Mouse (Mus musculus) liver, embryonic 14.5 days (tissue): ENCODE results near the gene Sos2.

ENCODE experiments used
- CTCF ChIP-seq: IDR thresholded peaks from 2 replicates; pipeline ENCODE4 v1.5.1; 2016; ENCODE audit warnings: antibody characterized with exemption, low read depth, control low read depth
- EP300 ChIP-seq: IDR thresholded peaks from 2 replicates; pipeline ENCODE4 v1.6.1; 2016; ENCODE audit warnings: antibody characterized with exemption, low read depth

DNA sequence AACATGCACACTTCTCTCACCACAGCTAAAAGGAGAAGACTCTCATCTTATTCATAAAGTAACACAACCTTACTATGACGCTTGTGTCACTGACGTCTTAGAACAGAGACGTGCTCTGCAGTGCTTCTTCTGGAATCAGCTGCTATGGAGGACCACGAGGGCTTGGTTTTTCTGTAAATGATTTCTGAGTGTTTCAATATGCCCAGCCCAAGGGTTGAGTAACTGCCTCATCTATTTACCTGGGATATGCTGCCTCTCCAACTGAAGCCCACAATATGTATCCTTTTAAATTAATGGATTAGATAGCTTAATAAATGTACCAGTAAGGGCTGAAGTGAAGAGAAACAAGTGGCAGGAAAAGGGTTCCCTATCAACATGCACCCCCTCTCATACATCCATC is 9.1 kb upstream of the Sos2 start:
- no peak for TF ChIP-seq EP300
- no peak for TF ChIP-seq CTCF
